Mouse (Mus musculus): ENCODE results near the gene Ap2a1. TPM values are rescaled to one million over a fixed set of nuclear protein-coding genes. Genes with fewer than 3 reads are reported as not detected.
"Not testable (repeated sequence)": the region's sequence is repeated elsewhere in the genome, so short reads cannot be mapped to it uniquely, and the experiment has no call there.

The Ap2a1 gene
- total RNA-seq, 2 experiments from 2014 or later: 327 to 331 TPM

- no peak for TF ChIP-seq CTCF (IDR thresholded peaks at IDR 0.05)
- peak within 1 kb of the TSS; percentile 89 for H3K4me3 ChIP-seq
Measured at GRCm38 (mm10) chr7:44892276-44892921, 36.9 kb downstream of the Ap2a1 start, which contains the start of gene Med25. TSS of gene Med25 (minus strand) at chr7:44892712.

GRCm38 (mm10) chr7:44891611-44892010 lies 37.7 kb downstream of the Ap2a1 start:
- H3K27ac ChIP-seq: peak overlapping the region; percentile 100
- peak overlapping the region; percentile 89 for H3K4me3 ChIP-seq
- no peak for TF ChIP-seq CTCF (IDR thresholded peaks at IDR 0.05)
- intact Hi-C loops (cut with DNase I): loop anchor here (1.0 kb wide), 1 partner anchor 42 kb away; the partner anchor contains the start of gene Tbc1d17
- DNase-seq (ENCODE audit: extremely low spot score in 1 of 2, low spot score in 2 of 2): no peak

More at GRCm38 (mm10) chr7:44892276-44892921, 36.9 kb downstream of the Ap2a1 start, which contains the start of gene Med25:
- intact Hi-C loops (cut with DNase I): loop anchor here (1.0 kb wide), 1 partner anchor 43 kb away; the partner anchor contains the start of gene Tbc1d17
- peak within 1 kb of the TSS; percentile 100 for H3K27ac ChIP-seq
- peak; percentile 85 to 90 for DNase-seq (ENCODE audit: extremely low spot score in 1 of 2, low spot score in 2 of 2)

- intact Hi-C loops (cut with DNase I): no loop called here
- TF ChIP-seq CTCF (IDR thresholded peaks at IDR 0.05): no peak
- DNase-seq (ENCODE audit: extremely low spot score in 1 of 2, low spot score in 2 of 2): no peak
- Histone ChIP-seq H3K4me3 (peak overlapping the region; percentile 89; the same call in 1 of the 2 replicates), H3K27ac (no peak overlapping the region)
Measured at GRCm38 (mm10) chr7:44890737-44891136, 38.6 kb downstream of the Ap2a1 start.

DNA sequence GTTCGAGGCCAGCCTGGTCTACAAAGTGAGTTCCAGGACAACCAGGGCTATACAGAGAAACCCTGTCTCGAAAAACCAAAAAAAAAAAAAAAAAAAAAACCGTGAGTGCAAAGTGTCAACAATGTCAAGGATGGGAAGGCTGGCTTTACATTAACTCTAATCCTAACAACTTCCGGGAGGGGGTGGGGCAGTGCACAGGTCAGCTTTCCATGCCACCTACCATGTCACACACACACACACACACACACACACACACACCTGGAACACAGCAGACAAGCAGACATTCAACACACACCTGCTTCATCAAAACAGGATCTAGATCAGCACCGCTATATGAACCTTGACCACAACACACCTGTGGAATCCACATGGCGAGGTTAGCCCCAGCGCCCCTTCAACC lies 39.1 kb downstream of the Ap2a1 start:
- Histone ChIP-seq H3K4me3 (no peak overlapping the region), H3K27ac (no peak overlapping the region)
- intact Hi-C loops (cut with DNase I): no loop called here
- no peak for DNase-seq (ENCODE audit: extremely low spot score in 1 of 2, low spot score in 2 of 2)
- TF ChIP-seq CTCF (IDR thresholded peaks at IDR 0.05): no peak

- no peak for TF ChIP-seq CTCF (IDR thresholded peaks at IDR 0.05)
- H3K27ac ChIP-seq: no peak overlapping the region
- H3K4me3 ChIP-seq: no peak overlapping the region
- intact Hi-C loops (cut with DNase I): no loop called here
- DNase-seq (ENCODE audit: extremely low spot score in 1 of 2, low spot score in 2 of 2): no peak
Measured at GRCm38 (mm10) chr7:44888256-44889105, 40.8 kb downstream of the Ap2a1 start.

GRCm38 (mm10) chr7:44886964-44887363 lies 42.3 kb downstream of the Ap2a1 start:
- intact Hi-C loops (cut with DNase I): no loop called here
- H3K27ac ChIP-seq: no peak overlapping the region
- TF ChIP-seq CTCF (IDR thresholded peaks at IDR 0.05): no peak
- H3K4me3 ChIP-seq: no peak overlapping the region
- DNase-seq (ENCODE audit: extremely low spot score in 1 of 2, low spot score in 2 of 2): no peak

GRCm38 (mm10) chr7:44884637-44885036 lies 44.7 kb downstream of the Ap2a1 start:
- intact Hi-C loops (cut with DNase I): loop anchor here (2.0 kb wide), 1 partner anchor 14 kb away; no protein-coding TSS in a partner anchor
- Histone ChIP-seq H3K27ac (no peak overlapping the region; the same call in 1 of the 2 replicates), H3K4me3 (no peak overlapping the region)
- no peak for TF ChIP-seq CTCF (IDR thresholded peaks at IDR 0.05)
- DNase-seq (ENCODE audit: extremely low spot score in 1 of 2, low spot score in 2 of 2): no peak

GRCm38 (mm10) chr7:44883036-44883435 lies 46.3 kb downstream of the Ap2a1 start:
- DNase-seq (ENCODE audit: extremely low spot score in 1 of 2, low spot score in 2 of 2): no peak
- intact Hi-C loops (cut with DNase I): no loop called here
- H3K4me3 ChIP-seq: no peak overlapping the region
- no peak for TF ChIP-seq CTCF (IDR thresholded peaks at IDR 0.05)
- no peak overlapping the region for H3K27ac ChIP-seq

DNA sequence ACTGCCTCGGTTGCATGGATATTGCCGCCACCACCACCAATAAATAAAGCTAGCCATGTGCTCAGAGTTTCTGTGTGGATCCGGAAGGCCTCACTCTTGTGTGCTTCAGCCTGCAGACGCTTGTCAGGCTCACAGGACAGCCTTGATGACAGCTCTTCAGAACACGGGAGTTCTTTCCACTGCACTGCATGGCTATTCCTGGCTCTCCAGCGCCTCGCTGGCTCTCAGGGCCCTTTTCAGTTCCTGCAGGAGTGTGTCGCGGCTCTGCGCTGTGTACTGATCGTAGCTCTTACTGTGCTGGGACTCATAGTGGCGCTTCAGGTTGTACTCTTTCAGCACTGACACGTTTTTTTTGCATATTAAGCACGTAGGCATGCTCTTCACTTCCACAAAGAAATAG lies 51.5 kb downstream of the Ap2a1 start:
- Histone ChIP-seq H3K27ac (no peak overlapping the region), H3K4me3 (no peak overlapping the region)
- intact Hi-C loops (cut with DNase I): no loop called here
- TF ChIP-seq CTCF (IDR thresholded peaks at IDR 0.05): no peak
- no peak for DNase-seq (ENCODE audit: extremely low spot score in 1 of 2, low spot score in 2 of 2)

- not testable (repeated sequence) for DNase-seq (ENCODE audit: extremely low spot score in 1 of 2, low spot score in 2 of 2); H3K4me3 ChIP-seq; H3K27ac ChIP-seq
- intact Hi-C loops (cut with DNase I): loop anchor here (2.0 kb wide), 1 partner anchor 13 kb away; no protein-coding TSS in a partner anchor
- TF ChIP-seq CTCF (IDR thresholded peaks at IDR 0.05): peak; percentile 41
Measured at GRCm38 (mm10) chr7:44871774-44872173, 57.5 kb downstream of the Ap2a1 start.

DNA sequence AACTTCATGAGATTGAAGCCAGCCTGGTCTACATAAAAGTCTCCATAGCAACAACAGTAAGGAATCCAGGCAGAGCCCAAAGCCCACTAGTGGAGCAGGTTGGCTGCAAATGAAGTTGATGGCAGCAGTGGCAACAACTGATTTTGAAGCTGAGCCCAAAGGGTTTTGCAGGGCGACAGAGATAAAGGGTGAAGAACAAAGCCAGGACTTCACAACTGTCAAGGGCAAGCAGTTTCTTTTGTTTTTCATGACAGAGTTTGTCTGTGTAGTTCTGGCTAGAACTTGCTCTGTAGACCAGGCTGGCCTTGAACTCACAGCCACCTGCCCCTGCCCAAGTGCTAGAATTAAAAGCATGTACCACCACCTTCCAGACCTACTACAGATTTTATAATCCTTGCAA lies 58.1 kb downstream of the Ap2a1 start:
- no peak overlapping the region for H3K27ac ChIP-seq
- intact Hi-C loops (cut with DNase I): loop anchor here (2.0 kb wide), 1 partner anchor 14 kb away; no protein-coding TSS in a partner anchor
- no peak overlapping the region for H3K4me3 ChIP-seq
- DNase-seq (ENCODE audit: extremely low spot score in 1 of 2, low spot score in 2 of 2): no peak
- TF ChIP-seq CTCF (IDR thresholded peaks at IDR 0.05): no peak

DNA sequence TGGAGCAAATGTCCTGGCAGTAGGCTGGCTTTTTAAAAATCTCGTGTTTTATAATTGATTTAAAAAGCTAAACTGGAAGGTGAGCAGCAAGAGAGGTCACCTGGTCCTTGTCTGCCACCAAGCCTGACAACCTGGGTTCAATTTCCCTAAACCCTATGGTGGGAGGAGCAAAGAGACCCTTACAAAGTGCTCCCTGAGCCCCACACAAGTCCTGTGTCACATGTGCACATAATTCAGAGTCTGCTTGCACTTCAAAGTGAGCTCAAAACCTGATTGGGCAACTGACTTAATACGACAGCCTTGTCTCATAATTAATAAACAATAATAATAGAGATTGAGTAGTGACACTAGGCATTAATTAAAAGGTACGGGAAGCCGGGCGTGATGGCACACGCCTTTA lies 58.7 kb downstream of the Ap2a1 start:
- no peak for TF ChIP-seq CTCF (IDR thresholded peaks at IDR 0.05)
- no peak for DNase-seq (ENCODE audit: extremely low spot score in 1 of 2, low spot score in 2 of 2)
- H3K4me3 ChIP-seq: peak overlapping the region; percentile 77; the same call in 1 of the 2 replicates
- intact Hi-C loops (cut with DNase I): loop anchor here (2.0 kb wide), 1 partner anchor 14 kb away; no protein-coding TSS in a partner anchor
- H3K27ac ChIP-seq: peak overlapping the region; percentile 97; the same call in 1 of the 2 replicates

Measured in left cerebral cortex, adult 2 months (tissue).